Mouse (Mus musculus): ENCODE measurements around the gene Mast3.

The Mast3 gene

GRCm38 (mm10) chr8:70804481-70805206, at the start of gene Mast3:
Gene Mast3, minus strand, starts transcription at chr8:70805054.
- no peak for DNase-seq

DNA sequence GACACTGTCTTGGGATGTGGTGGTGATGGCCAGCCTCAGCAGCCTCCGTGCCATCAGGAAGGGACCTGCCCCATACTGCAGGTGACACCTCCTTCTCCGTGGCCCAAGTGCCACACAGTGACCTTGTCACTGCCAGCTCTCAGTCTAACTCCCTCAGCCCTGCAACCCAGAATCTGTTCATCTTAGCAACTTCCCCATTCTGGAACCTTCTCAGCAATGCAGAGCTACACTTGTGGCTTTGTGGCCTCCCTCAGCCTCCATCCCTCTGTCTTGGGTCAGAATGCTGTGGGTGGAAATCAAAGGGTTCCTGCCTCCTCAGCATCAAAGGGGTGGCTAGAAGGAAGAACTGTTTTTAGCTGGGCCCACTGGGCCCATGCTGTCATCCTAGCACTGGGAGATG, 49.0 kb upstream of the Mast3 start:
- DNase-seq, result no peak

- no peak for DNase-seq
Observed at GRCm38 (mm10) chr8:70852595-70853231, 47.9 kb upstream of the Mast3 start.

GRCm38 (mm10) chr8:70851837-70852236, 47.0 kb upstream of the Mast3 start:
- DNase-seq, result no peak

GRCm38 (mm10) chr8:70850947-70851346, 46.1 kb upstream of the Mast3 start:
- DNase-seq, result no peak

- DNase-seq, result no peak
Observed at GRCm38 (mm10) chr8:70850132-70850845, 45.4 kb upstream of the Mast3 start.

- no peak for DNase-seq
Observed at GRCm38 (mm10) chr8:70849333-70849990, 44.6 kb upstream of the Mast3 start.

- no peak for DNase-seq
Observed at GRCm38 (mm10) chr8:70846371-70847154, 41.7 kb upstream of the Mast3 start.

- no peak for DNase-seq
Observed at GRCm38 (mm10) chr8:70845108-70845507, 40.3 kb upstream of the Mast3 start.

- peak; percentile 78 for DNase-seq
Observed at GRCm38 (mm10) chr8:70844523-70844922, 39.7 kb upstream of the Mast3 start.

DNA sequence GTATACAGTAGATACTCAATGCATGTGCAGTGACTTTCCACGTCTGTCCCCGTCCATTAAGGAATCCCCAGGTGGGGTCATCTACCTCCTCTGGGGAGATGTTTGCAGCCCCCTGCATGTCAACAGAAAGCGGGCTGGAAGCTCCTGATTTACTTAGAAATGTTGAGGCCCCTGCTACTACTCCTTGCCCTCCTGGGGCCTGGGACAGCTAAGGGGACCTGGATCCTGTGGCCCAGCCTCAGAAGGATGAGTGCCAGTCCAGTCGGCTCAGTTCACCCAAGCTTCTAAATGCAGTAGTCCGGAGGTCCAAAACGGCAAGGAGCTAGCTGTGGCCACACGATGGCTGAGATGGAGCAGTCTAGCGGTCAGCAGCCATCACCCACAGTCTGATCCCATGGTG, 39.1 kb upstream of the Mast3 start:
- no peak for DNase-seq

GRCm38 (mm10) chr8:70843214-70843773, 38.4 kb upstream of the Mast3 start:
- no peak for DNase-seq

- no peak for DNase-seq
Observed at GRCm38 (mm10) chr8:70842484-70842883, 37.6 kb upstream of the Mast3 start.

DNA sequence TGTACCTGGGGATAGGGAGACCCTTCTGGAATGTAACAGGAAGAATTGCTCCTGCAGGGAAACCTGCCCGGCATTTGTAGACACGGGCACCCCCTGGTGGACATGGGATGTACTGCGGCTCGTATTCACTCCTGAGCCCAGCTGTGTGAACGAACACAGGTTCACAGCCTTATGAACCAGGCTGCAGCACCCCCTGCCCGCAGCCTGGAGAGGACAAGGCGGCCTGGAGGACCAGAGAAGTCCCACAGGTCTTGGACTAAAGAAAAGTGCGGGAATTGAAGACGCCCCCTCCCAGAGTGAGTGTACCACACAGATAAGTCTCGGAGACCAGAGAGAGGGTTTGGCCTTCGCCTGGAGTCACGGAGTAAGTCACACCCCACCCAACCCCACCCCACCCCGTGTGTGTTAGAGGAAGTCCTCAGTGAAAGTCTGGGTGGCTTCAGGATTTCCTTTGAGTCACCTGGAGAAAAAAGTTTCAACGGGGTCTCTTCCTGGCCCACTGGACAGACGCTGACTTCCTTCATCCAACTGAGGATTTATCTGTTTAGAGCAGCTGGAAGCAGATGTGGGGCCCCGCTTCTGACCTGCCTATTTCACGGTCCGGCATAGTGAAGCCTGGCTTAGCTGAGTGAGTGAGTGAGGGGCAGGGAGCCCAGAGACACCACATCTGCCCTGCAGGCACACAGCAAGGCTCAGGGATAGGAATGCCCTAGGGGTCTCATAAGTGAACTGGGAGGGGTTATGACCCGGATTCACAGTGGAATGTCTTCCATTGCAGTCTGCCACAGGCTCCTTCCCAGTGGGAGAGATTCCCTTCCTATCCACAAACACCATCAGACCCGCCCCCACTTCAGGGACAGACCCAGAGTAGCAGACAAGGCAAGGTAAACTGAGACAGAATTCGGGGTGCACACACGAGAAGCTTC, 36.6 kb upstream of the Mast3 start:
- DNase-seq, result peak; percentile 86

DNA sequence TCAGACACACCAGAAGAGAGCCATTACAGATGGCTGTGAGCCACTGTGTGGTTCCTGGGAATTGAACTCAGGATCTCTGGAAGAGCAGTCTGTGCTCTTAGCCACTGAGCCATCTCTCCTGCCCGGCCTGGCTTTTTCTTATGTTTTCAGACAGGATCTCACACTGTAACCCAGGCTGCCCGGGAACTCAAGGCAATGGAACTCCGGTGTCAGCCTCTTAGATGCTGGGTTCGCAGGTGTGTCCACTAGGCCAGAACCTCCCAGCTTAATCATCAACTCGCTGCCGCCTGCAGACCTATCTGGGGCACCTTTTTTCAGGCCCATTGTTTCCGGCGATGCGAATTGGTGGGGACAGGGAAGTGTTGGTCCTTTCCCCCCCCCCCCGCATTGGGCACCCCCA, 35.7 kb upstream of the Mast3 start:
- no peak for DNase-seq

GRCm38 (mm10) chr8:70839408-70840351, 34.8 kb upstream of the Mast3 start, which contains the start of gene Arrdc2:
Gene Arrdc2, minus strand, starts transcription at chr8:70839720.
- peak; percentile 98 for DNase-seq

GRCm38 (mm10) chr8:70838654-70839407, 34.0 kb upstream of the Mast3 start:
- no peak for DNase-seq

DNA sequence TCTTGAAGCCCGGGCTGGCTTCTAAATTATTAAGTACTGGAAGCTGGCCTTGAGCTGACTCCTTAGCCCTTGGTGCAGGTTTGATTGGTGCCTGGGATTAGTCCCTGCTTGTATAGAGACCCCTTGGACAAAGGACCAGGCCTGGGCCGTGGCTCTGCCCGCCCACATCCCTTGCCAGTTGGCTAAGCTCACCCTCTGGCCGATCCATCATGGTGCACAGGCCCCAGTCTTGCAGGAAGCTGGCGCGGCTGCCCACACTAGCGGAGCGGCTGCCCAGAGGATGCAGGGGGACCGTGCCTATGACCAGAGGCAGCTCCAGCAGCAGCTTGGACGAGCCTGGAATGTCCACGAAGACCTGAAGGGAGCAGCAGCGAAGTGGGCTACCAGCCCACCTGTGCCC, 31.8 kb upstream of the Mast3 start:
- no peak for DNase-seq

GRCm38 (mm10) chr8:70834071-70834470, 29.2 kb upstream of the Mast3 start:
- DNase-seq, result no peak
